Mouse (Mus musculus) liver, embryonic 14.5 days (tissue): ENCODE measurements around the gene 1700023F06Rik.

Experiments
- CTCF ChIP-seq: IDR thresholded peaks from 2 replicates; pipeline ENCODE4 v1.5.1; 2016; ENCODE audit warnings: antibody characterized with exemption, low read depth, control low read depth
- EP300 ChIP-seq: IDR thresholded peaks from 2 replicates; pipeline ENCODE4 v1.6.1; 2016; ENCODE audit warnings: antibody characterized with exemption, low read depth

DNA sequence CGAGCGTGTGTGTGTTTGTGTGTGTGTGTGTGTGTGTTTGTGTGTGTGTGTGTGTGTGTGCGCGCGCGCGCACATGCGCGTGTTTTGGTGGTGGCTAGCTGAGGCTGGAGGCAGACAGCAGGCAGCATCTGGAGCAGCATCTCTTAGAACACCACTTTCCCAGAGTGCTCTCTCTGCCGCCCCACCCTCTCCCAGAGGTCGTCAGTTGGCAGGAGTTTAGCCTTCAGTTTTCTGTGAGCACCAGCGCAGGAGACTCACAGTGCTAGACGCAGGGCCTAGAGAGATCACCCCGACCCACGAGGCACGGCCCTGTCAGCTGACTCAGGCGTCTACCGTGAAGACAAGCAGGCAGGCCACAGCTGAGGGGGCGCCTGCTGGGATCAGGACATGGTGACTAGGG, 22.3 kb upstream of the 1700023F06Rik start:
- TF ChIP-seq EP300, result no peak
- no peak for TF ChIP-seq CTCF
